Mouse (Mus musculus) frontal cortex, postnatal 10 days (tissue): Measurements from ENCODE around the gene Aff2.
A peak's percentile ranks its signal among the peaks of the same experiment; 100 is the strongest.

Source experiments
- DNase-seq, 2 experiments: peaks; one replicate each; pipeline ENCODE4 v3.0.0; 2022; ENCODE audit warnings: low spot score in 2 of 2, mixed read lengths in 1 of 2

Gene Aff2

GRCm38 (mm10) chrX:69360238-69361054 lies at the start of gene Aff2:
TSS of gene Aff2 (plus strand) at chrX:69360294.
- peak; percentile 15 to 49 for DNase-seq

- no peak for DNase-seq
Measured at GRCm38 (mm10) chrX:69337296-69337695, 22.8 kb upstream of the Aff2 start.

DNA sequence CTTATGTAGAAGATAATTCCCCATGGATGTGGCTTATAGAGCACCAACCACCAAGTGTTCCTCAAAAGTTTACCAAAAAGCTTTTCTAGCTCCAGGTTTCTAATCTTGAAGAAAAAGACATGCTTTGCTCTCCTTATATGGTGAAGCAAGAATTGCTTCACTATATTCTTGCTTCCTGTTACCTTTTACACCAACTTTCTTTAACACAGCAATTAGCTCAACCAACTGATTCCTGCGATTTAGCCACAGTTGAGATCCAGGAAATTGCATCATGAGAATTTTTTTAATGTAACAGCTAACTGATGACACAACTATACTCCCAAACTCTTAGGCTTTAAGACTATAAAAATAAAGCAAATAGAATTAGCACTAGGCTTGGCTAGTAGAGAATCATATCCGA lies 4.5 kb upstream of the Aff2 start:
- no peak for DNase-seq

DNA sequence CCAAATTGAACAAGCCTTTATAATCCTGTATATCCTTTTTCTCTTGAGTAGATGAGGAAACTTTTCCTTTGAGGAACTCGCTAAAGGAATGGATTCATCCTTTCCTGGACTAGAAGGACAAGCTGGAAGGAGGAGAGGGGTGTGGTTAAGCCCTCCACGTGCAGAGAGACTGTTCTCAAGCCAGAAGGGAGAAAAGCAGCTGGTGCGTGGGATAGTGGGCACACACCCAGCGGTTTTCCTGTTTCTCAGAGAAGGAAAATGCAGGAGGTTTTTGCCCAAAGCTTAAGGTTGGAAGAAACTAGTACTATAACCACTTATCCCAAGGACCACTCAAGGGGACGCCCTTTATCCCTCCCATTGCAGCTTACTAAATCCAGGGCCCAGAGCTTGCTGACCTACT lies 734 bp upstream of the Aff2 start:
- DNase-seq: peak; percentile 29

DNA sequence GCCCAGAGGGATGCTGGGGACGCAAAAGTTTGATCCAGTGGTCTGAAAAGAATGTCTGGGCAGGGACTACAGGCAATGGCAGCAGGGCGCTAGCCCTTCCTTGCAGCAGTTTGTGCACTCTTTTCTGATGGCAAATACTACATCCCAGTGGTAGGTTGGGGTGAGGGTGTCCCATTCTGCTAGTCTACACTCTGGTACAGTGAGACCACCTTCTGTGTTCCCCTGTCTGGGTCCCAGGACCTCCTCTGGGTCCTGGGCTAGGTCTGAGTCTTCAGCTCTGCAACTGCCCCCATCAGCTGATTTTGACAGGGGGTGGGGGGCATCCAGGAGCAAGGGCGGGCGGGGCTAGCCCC lies 233 bp upstream of the Aff2 start:
- peak in 1 of 2 experiments; percentile 3 for DNase-seq

GRCm38 (mm10) chrX:69361055-69361558 lies 1.0 kb downstream of the Aff2 start:
- no peak for DNase-seq

- no peak for DNase-seq
Measured at GRCm38 (mm10) chrX:69364198-69364597, 4.1 kb downstream of the Aff2 start.

GRCm38 (mm10) chrX:69373341-69373740 lies 13.2 kb downstream of the Aff2 start:
- no peak for DNase-seq

- no peak for DNase-seq
Measured at GRCm38 (mm10) chrX:69389738-69390137, 29.6 kb downstream of the Aff2 start.

- DNase-seq: no peak
Measured at GRCm38 (mm10) chrX:69415043-69415442, 54.9 kb downstream of the Aff2 start.

GRCm38 (mm10) chrX:69438422-69438821 lies 78.3 kb downstream of the Aff2 start:
- no peak for DNase-seq

GRCm38 (mm10) chrX:69441937-69442336 lies 81.8 kb downstream of the Aff2 start:
- no peak for DNase-seq

- DNase-seq: no peak
Measured at GRCm38 (mm10) chrX:69460896-69461295, 100.8 kb downstream of the Aff2 start.

DNA sequence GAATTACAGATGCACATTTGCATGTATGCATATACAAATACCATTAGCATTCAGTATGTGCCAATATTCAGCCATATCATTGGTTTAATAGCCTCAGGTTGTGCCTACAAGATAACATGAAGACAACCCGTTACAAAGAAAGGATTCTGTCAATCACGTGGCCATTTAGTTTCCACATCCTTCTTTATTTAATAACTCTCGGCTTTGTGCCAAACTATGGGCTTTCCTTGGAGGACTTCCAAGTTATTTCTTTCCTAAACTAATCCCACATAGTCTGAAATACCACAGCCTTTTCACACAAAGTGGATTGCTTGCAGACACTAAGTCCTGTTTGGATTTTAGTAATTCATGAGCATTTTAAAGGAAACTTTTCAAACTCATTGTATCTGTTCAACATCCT lies 142.0 kb downstream of the Aff2 start:
- no peak for DNase-seq

DNA sequence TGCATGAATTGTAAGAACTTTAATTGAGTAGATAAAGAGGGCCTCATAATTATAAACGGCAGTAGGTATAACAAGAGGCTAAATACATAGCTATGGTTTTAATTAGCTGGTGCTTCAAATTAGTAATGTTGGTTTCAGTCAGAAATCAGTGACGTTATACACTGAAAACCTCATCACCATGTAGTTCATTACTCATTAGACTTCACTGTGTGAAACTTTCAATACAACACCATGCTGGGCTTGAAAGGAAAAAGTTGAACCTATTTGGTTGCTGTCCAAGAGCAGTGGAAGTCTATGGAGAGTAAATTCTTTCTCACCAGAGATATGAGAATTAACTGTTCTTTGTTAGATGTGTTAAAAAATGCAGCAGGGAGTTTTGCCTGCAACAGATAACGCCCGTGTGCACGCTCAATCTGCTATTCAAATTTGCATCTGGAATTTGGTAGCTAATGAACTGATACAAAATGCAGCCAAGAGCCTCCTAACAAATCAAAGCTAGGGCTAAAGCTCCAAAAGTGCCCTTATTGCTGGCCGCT lies 158.0 kb downstream of the Aff2 start:
- DNase-seq: no peak

GRCm38 (mm10) chrX:69540811-69541210 lies 180.7 kb downstream of the Aff2 start:
- DNase-seq: no peak

DNA sequence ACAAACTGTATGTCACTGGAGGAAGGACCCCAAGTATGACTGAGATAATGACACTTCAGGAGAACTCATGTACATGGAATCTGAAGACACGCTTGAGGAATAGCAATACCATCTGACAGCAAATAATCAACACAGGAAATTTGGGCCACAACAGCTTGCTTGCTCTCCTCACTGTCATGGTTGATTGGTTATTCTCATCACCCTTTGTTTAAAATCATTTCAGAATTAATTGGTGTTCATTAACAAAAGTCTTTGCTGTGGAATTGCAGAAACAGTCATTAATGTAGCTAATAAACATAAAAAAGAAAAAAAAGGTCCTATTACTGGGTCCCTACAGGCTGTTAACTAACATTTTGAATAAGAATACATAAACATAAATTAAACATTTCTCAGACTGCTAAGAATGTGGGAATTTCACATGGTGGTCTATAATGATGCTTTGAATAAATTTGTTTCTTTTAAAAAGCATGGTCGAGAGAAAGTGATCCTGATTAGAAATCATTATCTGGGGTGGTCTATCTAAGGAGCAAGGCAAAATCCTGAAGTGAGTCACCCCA lies 219.9 kb downstream of the Aff2 start:
- no peak for DNase-seq

DNA sequence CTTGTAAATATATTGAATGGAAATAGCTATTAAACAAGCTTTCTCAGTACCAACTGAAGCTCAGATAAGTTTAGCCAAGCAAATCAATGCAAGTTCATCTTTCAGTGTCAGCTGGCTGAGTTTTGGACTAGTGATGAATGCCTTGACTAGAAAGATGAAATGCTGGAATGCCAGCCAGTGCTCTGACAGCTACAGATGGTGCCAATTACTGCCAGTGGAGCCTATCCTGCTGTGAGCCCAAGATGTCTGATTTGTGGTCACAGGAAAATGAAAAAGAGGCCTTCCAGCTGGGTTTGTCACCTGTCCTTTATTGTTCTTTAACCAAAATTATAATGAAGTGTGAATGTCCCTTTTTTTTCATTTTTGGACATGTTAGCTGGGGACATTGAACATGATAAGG lies 248.7 kb downstream of the Aff2 start:
- no peak for DNase-seq

- DNase-seq: no peak
Measured at GRCm38 (mm10) chrX:69663038-69663437, 302.9 kb downstream of the Aff2 start.

DNA sequence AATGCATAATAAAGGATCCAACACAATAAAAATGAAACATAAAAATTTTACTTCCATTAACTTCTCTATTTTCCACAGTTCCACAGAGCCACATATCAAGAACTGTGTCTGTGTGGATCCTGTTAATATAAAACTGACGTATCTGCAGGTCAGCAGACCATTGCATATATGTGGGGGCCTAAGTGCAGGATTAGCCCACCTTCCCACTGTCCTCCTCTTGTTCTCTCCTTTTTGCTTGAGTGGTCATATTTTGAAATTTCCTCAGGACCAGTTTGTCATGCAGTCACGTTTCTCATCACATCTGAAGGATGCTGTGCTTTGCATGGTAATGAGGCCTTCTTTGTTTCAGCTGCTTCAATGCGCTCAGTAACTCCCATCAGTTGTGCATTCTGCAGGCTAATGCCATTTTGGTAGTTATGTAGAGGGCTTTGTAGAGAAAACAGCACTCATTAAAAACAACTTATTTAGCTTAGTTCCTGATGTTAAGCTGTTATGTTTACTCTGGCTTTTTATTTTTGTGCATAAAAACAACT lies 306.1 kb downstream of the Aff2 start:
- DNase-seq: no peak

GRCm38 (mm10) chrX:69675691-69676090 lies 315.6 kb downstream of the Aff2 start:
- DNase-seq: no peak

DNA sequence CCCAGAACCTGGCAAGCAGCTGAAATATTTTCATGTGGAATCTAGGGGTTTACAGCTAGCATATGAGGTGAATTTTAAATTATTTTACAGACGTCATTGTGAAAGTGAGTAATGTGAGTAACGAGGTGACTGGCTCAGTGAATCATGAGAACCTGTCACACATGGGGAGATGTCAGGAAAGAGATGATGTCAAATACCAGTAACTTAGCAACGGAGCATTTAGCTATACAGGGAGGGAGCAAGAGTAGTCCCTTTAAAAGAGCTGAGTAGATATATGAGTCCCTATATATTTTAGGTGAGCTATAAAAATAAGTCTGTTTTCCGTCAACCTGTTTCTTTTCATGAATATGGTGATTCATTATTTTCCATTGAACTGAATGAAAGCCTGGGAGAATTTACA lies 338.7 kb downstream of the Aff2 start:
- DNase-seq: no peak

DNA sequence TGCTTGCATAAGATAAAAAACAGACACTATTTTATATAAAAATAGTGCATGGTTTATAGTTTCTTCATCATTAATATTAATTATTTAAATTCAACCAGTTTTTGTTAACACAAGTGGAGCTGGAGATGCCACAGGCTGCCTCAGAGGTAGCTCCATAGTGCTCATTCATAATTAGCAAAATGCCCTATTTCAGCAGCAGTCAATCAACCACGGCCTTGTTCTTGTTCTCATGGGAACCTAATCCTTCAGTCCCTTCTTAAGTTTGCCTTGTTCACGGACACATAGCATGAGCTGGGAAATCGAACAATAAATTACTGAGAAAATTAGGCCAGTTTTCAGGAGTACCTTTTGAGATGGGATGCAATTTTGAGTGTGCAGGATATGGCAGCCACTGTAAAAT lies 378.9 kb downstream of the Aff2 start:
- no peak for DNase-seq
